Mouse (Mus musculus) urinary bladder, postnatal 14 days (tissue): ENCODE results near the gene Prrc2c.
"Not testable (repeated sequence)": the region's sequence is repeated elsewhere in the genome, so short reads cannot be mapped to it uniquely, and the experiment has no call there.

Experiments
- DNase-seq: peaks from one replicate; pipeline ENCODE4 v3.0.0; 2021; ENCODE audit warnings: low spot score

Prrc2c gene

GRCm38 (mm10) chr1:162665486-162666174 lies 74.7 kb downstream of the Prrc2c start:
- no peak for DNase-seq

- DNase-seq, result peak; percentile 81
These were observed 75.4 kb downstream of the Prrc2c start for GRCm38 (mm10) chr1:162664826-162665475.

GRCm38 (mm10) chr1:162660276-162660860 lies 80.0 kb downstream of the Prrc2c start:
- no peak for DNase-seq

DNA sequence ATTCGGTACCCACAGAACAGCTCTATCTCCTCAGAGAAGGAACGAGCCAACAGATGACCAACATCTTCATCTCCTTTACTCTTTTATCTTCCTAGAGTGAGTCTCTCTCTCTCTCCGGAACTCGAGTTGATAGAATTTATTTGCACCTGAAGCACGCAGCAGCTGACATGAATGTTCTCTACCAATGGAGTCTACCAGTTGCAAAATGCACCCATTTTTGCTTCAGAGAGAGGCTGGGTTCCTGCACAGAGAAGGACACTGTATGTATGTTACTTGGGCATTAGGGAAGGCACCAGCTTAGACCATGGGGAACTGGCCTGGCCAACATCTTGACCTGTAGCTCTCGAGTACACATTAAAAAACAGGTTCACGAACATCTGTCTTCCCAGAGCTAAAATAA lies 82.2 kb downstream of the Prrc2c start, which contains the start of gene Myocos:
Gene Myocos (minus strand): TSS at position 101 of the 400 bp plus-strand sequence.
- no peak for DNase-seq

DNA sequence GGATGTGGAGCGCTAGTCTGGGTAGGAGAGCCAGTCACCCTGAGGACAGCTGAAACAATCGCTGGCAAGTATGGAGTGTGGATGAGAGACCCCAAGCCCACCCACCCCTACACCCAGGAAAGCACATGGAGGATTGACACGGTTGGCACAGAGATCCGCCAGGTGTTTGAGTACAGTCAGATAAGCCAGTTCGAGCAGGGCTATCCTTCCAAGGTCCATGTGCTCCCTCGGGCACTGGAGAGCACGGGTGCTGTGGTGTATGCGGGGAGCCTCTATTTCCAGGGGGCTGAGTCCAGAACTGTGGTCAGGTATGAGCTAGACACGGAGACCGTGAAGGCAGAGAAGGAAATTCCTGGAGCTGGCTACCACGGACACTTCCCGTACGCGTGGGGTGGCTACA lies 91.9 kb downstream of the Prrc2c start:
- DNase-seq, result no peak

- DNase-seq, result no peak
These were observed 94.2 kb downstream of the Prrc2c start for GRCm38 (mm10) chr1:162646083-162646686.

- peak; percentile 79 for DNase-seq
These were observed 96.6 kb downstream of the Prrc2c start for GRCm38 (mm10) chr1:162643752-162644151.

- no peak for DNase-seq
These were observed 97.8 kb downstream of the Prrc2c start for GRCm38 (mm10) chr1:162642591-162642990.

DNA sequence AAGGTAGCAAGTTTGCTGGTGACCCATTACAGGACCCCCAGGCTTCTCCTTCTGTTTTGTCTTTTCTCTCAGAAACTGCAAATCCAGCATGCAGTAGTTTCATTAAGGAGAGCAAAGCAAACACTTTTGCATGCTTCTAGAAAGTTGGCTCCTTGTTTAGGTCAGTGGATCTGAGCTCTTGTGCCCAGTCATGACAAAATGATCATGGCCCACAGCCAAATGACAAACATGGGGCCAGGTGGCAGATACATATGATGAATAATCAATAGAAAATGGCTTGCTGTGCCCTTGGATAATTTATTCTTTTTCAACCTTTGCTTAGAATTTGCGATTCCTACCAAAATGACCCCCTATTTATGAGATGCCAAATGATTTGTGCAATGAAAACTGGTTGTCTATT lies 100.5 kb downstream of the Prrc2c start:
- no peak for DNase-seq

DNA sequence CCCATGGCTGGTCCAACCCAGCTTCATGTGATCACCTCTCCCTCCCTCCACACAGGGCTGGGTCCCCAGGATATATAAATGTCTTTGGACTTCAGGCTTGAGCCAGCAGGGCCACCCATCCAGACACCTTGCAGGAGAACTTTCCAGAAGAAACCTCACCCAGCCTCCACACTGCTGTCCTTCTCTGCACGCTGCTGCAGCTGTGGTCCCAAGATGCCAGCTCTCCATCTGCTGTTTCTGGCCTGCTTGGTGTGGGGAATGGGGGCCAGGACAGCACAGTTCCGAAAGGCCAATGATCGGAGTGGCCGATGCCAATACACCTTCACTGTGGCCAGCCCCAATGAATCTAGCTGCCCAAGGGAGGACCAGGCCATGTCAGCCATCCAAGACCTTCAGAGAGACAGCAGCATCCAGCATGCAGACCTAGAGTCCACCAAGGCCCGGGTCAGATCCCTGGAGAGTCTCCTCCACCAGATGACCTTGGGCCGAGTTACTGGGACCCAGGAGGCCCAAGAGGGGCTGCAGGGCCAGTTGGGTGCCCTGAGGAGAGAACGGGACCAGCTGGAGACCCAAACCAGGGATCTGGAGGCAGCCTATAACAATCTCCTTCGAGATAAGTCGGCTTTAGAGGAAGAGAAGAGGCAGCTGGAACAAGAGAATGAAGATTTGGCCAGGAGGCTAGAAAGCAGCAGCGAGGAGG lies 101.2 kb downstream of the Prrc2c start, which contains the start of gene Myoc:
Gene Myoc (plus strand): TSS at position 105 of the 700 bp plus-strand sequence.
- no peak for DNase-seq

- no peak for DNase-seq
These were observed 101.8 kb downstream of the Prrc2c start for GRCm38 (mm10) chr1:162638535-162638934.

DNA sequence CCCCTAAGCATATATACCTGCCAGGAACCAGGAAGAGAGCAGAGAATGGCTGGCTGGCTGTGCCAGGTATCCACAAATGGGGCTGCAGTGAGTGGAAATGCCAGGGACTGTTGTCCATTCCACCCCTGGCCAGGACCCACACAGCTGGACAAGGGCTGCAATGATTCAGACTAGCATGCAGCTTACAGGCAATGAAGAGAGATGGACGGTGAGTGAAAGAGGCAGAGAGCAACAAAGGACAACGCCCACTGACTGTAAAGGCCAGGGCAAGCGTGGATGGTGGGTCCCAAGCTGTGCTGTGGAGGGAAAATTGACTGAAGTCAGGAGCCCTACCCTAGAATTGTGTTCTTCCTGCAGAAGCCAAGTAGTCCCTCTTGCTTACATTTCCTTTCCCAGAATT lies 103.8 kb downstream of the Prrc2c start:
- no peak for DNase-seq

DNA sequence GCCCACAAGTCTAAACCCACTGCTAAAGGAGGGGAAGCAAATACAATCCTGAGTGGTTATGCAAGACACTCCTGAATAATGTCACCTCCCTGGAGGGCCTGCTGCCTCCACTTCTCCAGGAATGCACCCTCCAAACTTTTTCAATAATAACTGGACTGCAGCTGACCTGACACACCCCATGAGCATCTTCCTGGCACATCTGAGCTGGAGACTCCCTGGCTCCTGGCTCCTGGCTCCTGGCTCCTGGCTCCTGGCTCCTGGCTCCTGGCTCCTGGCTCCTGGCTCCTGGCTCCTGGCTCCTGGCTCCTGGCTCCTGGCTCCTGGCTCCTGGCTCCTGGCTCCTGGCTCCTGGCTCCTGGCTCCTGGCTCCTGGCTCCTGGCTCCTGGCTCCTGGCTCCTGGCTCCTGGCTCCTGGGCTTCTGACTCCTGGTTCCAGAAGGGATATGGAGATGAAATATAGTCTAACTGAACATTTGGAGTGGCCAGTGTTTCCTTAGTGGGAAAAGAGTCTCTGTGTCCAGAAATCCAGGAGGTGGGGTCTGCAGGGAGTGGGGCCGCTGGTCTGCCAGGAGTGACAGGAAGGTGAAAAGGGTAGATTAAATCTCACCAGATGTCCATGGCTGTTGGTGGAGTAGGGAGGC lies 104.9 kb downstream of the Prrc2c start:
- DNase-seq, result peak; percentile 21

GRCm38 (mm10) chr1:162628326-162628725 lies 112.0 kb downstream of the Prrc2c start:
- DNase-seq, result not testable (repeated sequence)

- not testable (repeated sequence) for DNase-seq
These were observed 112.5 kb downstream of the Prrc2c start for GRCm38 (mm10) chr1:162627821-162628220.

- no peak for DNase-seq
These were observed 115.1 kb downstream of the Prrc2c start for GRCm38 (mm10) chr1:162625229-162625628.

GRCm38 (mm10) chr1:162623895-162624294 lies 116.5 kb downstream of the Prrc2c start:
- DNase-seq, result no peak
